Mouse (Mus musculus): Measurements from ENCODE around the gene Insr.
"Not testable (repeated sequence)": the region's sequence is repeated elsewhere in the genome, so short reads cannot be mapped to it uniquely, and the experiment has no call there.

Gene Insr

DNA sequence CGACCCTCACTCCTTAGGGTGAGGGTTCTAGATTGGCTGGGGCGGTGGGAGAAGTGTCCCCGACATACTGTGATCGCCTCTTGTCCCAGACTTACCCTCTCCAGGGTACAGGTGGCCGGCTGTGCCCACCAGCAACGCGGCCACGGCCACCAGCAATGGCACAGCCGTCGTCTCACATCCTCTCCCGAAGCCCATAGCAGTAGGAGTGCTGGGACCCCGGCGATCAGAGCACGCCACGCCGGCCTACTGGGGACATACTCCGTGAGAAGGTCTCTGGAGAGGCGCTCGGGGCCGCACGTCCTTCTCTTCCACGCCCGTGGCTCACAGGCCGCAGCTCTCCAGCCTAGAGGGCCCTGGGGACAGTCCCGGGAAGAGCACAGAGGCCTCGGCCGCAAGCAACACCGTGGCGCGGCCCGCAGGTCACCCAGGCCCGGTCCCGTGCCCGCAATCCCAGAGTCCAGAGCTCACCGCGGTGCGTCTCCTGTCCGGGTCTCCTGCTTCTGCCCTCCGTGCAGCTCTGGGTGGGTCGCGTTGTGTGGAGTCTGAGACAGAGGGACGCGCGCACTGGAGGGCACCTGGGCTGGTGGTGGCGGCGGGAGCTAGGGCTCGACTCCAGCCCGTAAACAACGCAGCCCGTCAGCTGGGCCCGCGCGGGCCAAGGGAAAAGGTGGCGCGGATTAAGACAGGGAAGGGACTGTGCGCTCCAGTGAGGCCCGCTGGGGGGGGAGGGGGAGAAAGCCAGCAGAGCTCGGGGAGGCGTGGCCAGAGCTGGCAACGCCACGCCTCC, at the start of gene Insr:
TSS of gene Insr (minus strand) at position 684 of the 787 bp plus-strand sequence.
- DNase-seq (ENCODE audit: extremely low spot score, low read depth, low spot score) = peak; percentile 70

- no peak for DNase-seq (ENCODE audit: extremely low spot score, low read depth, low spot score)
Observed at GRCm38 (mm10) chr8:3327538-3328245, 48.3 kb upstream of the Insr start.

GRCm38 (mm10) chr8:3327056-3327455, 47.6 kb upstream of the Insr start:
- no peak for DNase-seq (ENCODE audit: extremely low spot score, low read depth, low spot score)

DNA sequence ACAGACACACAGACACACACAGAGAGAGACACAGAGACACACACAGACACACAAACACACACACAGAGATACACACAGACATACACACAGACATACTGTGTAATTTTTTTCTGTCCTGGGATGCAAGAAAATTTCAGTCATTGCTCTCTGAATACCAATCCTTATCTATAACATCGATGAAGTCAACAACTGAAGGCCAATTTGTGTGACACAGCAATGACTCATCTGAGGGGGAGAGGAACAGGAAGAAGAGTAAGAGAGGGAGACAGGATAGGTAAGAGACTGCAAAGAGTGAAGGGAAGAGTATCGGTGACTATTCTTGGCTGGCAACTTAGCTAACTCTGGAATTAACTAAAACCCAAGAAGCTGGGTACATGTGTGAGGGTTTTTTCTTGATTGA, 44.8 kb upstream of the Insr start:
- no peak for DNase-seq (ENCODE audit: extremely low spot score, low read depth, low spot score)

GRCm38 (mm10) chr8:3319267-3319666, 39.9 kb upstream of the Insr start:
- not testable (repeated sequence) for DNase-seq (ENCODE audit: extremely low spot score, low read depth, low spot score)

GRCm38 (mm10) chr8:3316585-3316984, 37.2 kb upstream of the Insr start:
- DNase-seq (ENCODE audit: extremely low spot score, low read depth, low spot score) = no peak

GRCm38 (mm10) chr8:3314345-3314744, 34.9 kb upstream of the Insr start:
- no peak for DNase-seq (ENCODE audit: extremely low spot score, low read depth, low spot score)

DNA sequence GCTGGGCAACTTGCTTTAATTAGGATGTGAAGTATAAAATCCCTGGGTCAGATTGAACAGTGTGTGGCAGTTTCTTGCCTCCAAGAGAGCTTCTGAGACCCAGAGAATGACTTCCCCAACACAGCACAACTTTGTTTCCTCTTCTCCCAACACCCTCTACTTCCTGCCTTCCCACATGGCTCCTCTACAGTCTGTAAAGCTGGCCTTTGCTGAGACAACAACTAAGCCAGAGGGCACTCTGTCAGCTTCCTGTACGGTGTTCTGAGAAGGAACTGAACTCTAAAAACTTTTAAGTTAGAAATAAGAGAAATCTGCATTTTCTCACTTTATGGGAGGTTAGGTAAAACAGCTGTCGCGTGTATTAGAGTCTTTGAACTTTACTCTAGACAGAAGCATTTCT, 34.4 kb upstream of the Insr start:
- no peak for DNase-seq (ENCODE audit: extremely low spot score, low read depth, low spot score)

- not testable (repeated sequence) for DNase-seq (ENCODE audit: extremely low spot score, low read depth, low spot score)
Observed at GRCm38 (mm10) chr8:3313417-3313816, 34.0 kb upstream of the Insr start.

DNA sequence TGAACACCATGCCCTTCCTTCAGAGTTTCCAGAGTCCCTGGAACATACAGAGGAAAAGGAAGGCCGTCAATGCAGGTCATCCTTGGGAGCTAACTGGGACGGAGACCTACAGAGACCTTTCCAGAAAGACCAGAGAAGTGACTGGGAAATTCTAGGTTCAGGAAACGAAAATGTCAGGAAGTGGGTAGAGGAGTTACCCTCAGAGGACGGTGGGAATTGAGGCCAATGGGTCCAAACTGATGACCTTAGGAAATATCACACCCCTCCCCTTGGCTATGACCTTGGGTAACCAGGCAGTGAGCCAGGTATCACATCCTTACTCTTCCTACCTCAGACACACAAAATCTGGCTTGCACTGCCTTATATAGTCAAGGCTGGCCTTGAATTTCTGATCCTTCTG, 32.1 kb upstream of the Insr start:
- no peak for DNase-seq (ENCODE audit: extremely low spot score, low read depth, low spot score)

- no peak for DNase-seq (ENCODE audit: extremely low spot score, low read depth, low spot score)
Observed at GRCm38 (mm10) chr8:3309636-3310035, 30.2 kb upstream of the Insr start.

DNA sequence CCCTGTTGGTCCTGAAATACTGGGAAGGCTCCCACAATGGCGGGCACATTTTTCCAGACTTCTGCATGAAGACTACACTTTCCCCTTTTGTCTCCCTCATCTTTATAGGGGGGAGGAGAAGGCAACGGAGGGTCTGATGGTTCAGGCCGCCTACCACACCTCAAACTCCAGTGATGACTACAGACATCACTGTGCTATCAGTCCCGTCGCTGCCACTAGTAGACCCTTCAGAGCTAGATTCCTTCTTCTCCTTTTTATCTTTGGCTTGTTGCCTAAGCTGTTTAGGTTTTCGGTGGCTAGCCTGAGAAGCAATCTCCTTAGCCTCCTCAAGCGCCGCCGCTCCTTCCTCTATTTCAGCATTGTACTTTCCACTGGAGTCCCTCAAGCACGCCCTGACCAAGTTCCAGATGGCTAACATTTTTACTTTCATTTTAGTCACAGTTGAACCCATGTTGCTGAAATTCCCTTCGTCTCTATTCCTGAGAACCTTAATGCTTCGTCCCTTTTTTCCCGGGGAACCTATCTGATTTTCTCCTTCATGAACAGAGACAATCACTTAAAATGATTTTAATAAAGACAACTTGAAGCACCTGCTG, 28.9 kb upstream of the Insr start:
- not testable (repeated sequence) for DNase-seq (ENCODE audit: extremely low spot score, low read depth, low spot score)

- no peak for DNase-seq (ENCODE audit: extremely low spot score, low read depth, low spot score)
Observed at GRCm38 (mm10) chr8:3302131-3302530, 22.7 kb upstream of the Insr start.

GRCm38 (mm10) chr8:3299322-3299721, 19.9 kb upstream of the Insr start:
- no peak for DNase-seq (ENCODE audit: extremely low spot score, low read depth, low spot score)

DNA sequence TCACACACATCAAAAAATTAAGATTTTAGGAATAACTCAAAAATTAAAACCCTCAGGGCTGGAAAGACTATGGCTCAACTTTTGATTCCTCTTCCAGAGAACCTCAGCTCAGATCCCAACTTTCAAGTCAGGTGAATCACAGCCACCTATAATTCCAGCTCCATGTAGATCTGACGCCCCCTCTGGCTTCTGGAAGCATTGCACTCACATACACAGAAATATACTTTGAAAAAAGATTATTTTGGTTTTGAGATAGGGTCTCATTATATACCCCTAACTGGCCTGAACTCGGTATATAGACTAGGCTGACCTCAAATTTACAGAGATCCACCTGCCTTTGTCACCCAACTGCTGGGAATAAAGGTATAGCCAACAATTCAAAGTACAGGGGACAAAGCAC, 6.4 kb upstream of the Insr start:
- no peak for DNase-seq (ENCODE audit: extremely low spot score, low read depth, low spot score)

DNA sequence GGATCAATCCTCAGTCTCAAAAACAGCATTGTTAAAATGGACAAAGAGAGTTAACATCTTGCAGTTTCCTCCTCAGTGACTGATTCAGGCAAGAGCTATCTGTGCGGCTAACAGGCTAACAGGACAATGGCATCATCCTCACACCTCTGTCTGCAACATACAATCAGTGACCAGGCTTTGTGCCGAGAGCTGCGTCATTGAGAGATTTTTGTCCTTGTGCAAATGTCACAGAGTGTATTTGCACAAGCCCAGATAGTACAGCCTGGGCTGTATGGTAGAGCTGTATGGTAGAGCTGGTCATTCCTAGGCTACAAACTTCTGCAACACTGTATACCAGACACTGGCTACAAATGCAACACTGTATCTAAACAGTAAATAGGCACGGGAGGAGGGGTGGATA, 5.2 kb upstream of the Insr start:
- no peak for DNase-seq (ENCODE audit: extremely low spot score, low read depth, low spot score)

DNA sequence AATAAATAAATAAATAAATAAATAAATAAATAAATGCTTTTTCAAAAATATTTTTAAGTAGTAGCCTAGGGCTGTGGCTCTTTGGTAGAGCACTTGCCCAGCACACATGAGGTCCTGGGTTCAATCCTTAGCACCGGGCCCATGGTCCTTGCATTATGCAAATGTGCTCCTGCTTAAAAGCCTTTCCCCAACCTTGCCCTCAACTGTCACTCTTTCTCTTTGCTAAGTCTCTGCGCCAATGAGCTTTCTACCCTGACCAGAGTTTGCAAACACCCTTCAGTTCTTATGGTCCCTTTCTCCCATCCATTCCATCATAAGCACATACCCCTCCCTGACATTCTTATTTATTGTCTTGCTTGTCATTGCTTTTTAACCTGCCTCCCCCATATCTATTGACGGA, 1.9 kb upstream of the Insr start:
- DNase-seq (ENCODE audit: extremely low spot score, low read depth, low spot score) = no peak

- DNase-seq (ENCODE audit: extremely low spot score, low read depth, low spot score) = no peak
Observed at GRCm38 (mm10) chr8:3280266-3280910, 971 bp upstream of the Insr start.

DNA sequence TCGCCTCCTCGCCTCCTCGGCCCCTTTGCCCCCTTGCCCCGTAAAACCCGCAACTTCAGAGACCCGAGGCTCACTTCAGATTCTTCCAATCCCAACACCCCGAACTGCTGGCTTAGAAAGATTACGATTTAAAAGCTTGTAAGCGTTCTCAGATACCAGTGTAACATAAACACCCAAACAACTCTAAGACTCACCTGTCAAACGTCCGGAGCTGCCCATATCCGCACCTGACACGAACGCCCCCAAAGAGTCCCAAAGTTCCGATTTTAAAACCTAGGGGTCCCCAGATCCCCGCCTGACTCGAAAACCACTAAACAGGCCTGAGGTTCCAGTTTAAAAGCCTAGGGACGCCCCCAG, 282 bp upstream of the Insr start:
- DNase-seq (ENCODE audit: extremely low spot score, low read depth, low spot score) = no peak

GRCm38 (mm10) chr8:3278181-3278820, 1.1 kb downstream of the Insr start:
- no peak for DNase-seq (ENCODE audit: extremely low spot score, low read depth, low spot score)

DNA sequence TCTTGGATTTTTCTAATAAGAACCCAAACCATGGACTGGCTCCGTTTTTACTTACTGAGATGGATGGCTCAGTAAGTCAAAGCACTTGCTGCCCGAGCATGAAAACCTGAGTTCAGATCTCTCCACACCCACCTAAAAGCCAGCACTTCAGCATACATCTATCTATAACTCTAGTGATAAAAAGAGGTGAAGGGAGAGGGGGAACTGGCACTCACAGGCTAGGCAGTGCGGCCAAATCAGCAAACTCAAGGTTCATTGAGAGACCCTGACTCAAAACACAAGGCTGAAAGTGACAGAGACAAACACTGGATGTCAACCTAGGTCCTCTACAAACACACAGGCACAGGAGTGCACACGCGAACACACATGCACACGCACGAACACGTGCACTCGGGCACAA, 2.2 kb downstream of the Insr start:
- no peak for DNase-seq (ENCODE audit: extremely low spot score, low read depth, low spot score)
